Mouse (Mus musculus) T-helper 2 cell (primary cell): ENCODE data around the gene Dctn1.

Source experiments
- in situ Hi-C: fragments of 300-600 bp; cut with MboI, MseI; formaldehyde crosslinking; loops from one replicate; pipeline ENCODE4 v1.15.1; 2025; ENCODE audit warnings: high pct_unique_total_duplicates

Gene Dctn1

DNA sequence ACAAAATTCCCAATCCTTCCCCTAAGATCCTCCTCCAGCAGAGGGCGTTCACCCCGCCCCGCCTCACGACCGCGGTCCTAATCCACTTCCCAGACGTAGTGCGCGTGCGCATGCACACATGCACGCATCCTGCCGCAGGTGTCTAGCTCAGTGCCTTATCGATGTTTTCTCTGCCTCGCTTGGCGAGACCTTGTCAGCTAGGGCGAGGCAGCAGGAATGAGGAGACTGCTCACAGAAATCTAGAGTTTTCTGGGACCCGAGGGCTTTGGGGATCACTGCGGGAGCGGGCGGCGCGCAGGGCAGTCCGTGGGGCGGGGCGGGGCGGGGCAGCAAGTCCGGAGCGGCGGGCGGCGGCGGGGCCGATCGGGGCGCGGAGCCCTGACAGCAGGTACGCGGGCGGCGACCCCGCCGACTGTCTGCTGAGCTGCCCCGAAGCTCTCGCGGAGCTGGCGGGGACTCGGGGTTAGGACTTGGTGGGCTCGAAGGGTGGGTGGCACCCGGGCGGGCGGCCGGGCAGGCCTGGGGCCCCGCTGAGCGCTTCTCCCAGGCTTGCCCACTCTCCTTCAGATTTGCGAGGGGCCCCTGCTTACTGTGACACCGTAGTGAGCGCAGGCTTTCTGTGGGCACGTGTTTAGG is at the start of gene Dctn1:
Gene Dctn1, plus strand, starts transcription at position 314 of the 636 bp plus-strand sequence.
- in situ Hi-C loops: no loop called here

DNA sequence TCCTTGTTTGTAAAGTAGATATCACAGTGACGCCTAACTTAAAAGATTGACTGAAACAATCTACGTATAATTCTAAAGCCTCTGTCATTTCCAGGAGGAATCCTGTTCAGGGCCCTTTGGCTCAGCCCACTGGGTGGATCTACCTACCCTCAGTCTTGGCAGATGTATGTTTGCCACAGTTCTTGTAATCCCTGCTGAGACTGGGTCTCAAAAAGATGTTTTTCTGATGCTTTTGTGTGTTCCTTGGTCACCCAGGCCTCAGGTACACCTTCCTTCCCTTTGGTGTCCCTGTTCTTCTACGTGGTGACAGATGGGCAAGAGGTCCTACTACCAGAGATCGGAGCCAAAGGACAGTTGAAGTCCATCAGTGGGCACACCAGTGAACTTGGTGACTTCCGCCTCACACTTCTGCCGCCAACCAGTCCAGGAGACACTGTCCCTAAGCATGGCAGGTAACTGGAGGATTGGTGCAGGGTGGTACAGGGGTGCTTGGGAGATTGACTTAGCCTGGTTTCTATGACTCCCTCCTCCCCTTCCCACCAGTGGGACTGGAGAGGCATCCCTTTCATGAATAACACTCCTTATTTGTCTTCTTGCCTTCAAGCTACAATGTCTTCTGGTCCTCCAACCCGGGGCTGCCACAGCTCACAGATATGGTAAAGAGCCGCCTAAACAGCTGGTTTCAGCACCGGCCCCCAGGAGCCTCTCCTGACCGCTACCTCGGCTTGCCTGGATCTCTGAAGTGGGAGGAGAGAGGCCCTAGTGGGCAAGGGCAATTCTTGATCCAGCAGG is 49.2 kb upstream of the Dctn1 start:
- in situ Hi-C loops: loop anchor here (5.0 kb wide), 1 partner anchor 39 kb away; the partner anchor contains the start of gene Pcgf1

- in situ Hi-C loops: loop anchor here (5.0 kb wide), 1 partner anchor 40 kb away; the partner anchor contains the start of gene Pcgf1
Observed at GRCm38 (mm10) chr6:83117165-83117438, 48.6 kb upstream of the Dctn1 start.

- in situ Hi-C loops: loop anchor here (5.0 kb wide), 1 partner anchor 40 kb away; the partner anchor contains the start of gene Pcgf1
Observed at GRCm38 (mm10) chr6:83117616-83118015, 48.1 kb upstream of the Dctn1 start.

DNA sequence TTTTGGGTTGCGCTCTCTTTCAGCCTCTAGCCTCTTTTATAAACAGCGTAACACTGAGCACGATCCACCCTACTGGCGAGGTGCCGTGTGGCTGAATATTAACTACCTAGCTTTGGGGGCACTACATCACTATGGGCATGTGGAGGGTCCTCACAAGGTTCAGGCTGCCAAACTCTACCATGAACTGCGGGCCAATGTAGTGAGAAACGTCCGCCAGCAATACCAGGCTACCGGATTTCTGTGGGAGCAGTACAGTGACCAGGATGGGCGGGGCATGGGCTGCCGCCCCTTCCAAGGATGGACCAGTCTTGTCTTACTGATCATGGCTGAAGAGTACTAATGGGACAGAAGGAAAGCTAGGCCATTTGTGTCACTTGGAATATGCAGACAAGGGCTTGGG is 47.4 kb upstream of the Dctn1 start:
- in situ Hi-C loops: loop anchor here (5.0 kb wide), 1 partner anchor 41 kb away; the partner anchor contains the start of gene Pcgf1

- in situ Hi-C loops: loop anchor here (5.0 kb wide), 1 partner anchor 42 kb away; the partner anchor contains the start of gene Pcgf1
Observed at GRCm38 (mm10) chr6:83118825-83119733, 46.6 kb upstream of the Dctn1 start.

- in situ Hi-C loops: loop anchor here (5.0 kb wide), 1 partner anchor 42 kb away; the partner anchor contains the start of gene Pcgf1
Observed at GRCm38 (mm10) chr6:83119734-83120051, 46.0 kb upstream of the Dctn1 start.

DNA sequence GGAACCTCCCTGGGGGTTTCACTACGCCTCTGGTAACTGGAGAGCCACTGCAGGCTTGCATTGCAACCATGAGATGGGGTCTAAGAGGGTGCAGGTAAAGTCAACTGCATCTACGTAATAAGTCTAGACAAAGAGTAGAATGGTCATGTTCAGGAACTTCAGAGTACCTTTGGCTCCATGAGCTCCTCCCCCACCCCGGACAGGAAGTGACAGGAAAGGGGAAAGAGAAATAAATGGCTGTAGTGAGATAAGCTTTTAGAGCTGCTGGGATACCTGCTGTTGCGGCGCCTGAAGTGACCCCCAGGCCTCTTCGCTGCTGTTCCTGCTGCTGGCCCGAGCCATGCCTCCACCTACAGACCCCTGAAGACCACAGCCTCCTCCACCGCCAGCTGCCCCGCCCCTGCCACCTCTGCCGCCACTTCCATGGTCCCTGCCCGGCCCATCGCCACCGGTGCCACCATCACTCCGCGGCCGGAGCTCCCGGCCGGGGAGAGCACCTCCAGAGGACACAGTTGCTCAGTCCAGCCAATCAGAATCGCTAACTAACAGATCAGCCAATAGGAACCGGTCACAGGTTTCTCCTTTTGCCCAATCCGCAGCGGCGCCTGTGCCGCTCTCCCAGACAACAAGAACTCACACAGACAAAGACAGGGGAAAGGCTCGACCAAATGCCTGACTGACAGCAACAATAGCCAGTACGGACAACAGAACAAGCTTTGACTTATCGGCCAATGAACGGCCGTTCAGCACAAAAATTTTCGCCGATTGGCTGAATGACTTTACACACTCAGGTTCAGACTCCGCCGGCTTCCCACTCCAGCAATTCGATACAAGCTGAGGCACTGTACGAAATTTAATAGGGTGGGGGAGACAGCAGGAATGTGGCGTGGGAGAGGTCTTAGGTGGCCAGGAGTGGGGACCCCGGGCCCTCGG is 44.5 kb upstream of the Dctn1 start, which contains the start of gene Wbp1:
Gene Wbp1, minus strand, starts transcription at position 630 of the 933 bp plus-strand sequence.
- in situ Hi-C loops: no loop called here

GRCm38 (mm10) chr6:83121863-83122710 is 43.6 kb upstream of the Dctn1 start:
- in situ Hi-C loops: no loop called here

DNA sequence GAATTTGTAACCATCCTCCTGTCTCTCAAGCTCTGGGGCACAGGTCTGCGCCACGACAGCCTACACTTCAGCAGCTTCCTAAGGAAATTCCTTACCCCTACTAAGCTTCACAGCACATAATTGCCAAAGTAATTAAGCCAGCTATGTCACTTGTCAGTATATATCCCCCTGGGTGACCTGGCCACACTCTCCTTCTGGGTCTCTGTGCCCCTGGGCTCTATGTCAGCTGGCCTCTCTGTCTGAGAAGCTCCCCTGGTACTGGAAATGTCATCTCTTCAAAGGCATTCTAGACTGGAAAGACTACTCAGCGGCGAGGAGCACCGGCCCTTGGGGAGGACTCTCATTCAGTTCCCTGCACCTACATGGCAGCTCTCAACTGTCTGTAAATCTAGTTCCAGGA is 42.8 kb upstream of the Dctn1 start:
- in situ Hi-C loops: no loop called here

GRCm38 (mm10) chr6:83124851-83125312 is 40.8 kb upstream of the Dctn1 start:
- in situ Hi-C loops: no loop called here

DNA sequence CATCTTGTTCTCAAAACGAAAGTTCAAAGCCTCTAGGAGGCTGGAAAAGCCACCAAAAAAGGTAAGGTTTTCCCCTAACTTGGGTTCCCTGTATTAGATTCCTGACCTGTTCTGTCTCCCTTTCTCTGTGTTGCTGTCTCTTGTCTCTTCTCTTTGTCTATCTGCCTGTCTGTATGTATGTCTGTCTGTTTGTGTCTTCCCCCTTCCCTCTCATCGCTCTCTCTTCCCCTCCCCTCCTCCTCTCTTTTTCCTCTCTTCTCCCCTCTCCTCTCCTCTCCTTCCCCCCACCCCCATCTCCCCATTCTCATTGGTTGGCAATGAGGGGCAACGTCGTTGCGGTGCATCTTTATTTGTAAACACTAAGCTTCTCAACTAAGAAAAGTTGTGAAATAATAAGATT is 40.4 kb upstream of the Dctn1 start, which contains the start of gene Ino80b:
Gene Ino80b, minus strand, starts transcription at position 101 of the 400 bp plus-strand sequence.
- in situ Hi-C loops: no loop called here

DNA sequence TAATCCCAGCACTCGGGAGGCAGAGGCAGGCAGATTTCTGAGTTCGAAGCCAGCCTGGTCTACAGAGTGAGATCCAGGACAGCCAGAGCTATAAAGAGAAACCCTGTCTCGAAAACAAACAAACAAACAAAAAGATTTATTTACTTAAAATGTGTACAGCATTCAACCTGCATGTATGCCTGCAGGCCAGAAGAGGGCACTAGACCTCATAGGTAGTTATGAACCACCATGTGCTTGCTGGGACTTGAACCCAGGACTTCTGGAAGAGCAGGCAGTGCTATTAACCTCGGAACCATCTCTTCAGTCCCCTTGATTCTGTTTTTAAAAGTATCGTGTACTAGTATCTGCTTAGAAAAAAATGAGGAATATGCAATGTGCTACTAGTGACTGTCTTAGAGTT is 38.3 kb upstream of the Dctn1 start:
- in situ Hi-C loops: no loop called here

GRCm38 (mm10) chr6:83131469-83132034 is 34.2 kb upstream of the Dctn1 start:
- in situ Hi-C loops: no loop called here

DNA sequence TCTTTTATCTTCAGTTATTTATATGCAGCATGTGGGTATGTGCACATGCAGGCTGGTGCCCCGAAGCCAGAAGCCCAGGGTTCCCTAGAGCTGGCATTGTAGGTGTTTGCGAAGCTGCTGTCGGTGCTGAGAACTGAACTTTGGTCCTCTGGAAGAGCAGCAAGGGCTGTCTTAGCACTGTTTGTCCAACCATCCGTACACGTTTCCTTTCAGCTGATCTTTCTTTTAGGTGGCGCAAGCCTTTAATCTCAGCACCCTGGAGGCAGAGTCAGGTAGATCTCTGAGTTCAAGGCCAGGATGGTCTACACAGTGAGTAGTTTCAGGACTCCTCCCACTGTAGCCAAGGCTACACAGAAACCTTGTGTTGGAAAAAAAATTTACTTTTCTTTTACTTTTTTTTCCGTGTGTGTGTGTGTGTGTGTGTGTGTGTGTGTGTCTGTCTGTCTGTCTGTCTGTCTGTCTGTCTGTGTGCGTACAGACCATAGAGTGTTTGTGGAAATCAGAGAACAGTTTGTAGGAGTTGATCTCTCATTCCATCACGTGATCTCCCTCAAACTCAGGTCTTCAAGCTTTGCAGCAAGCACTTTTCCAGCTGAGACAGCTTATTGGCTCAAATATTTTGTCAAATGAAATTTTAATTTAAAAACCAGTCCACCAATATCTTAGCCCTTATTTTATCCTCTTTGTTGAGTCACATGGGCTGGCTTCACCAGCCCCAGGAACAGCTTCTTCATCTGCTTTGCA is 33.4 kb upstream of the Dctn1 start:
- in situ Hi-C loops: no loop called here

DNA sequence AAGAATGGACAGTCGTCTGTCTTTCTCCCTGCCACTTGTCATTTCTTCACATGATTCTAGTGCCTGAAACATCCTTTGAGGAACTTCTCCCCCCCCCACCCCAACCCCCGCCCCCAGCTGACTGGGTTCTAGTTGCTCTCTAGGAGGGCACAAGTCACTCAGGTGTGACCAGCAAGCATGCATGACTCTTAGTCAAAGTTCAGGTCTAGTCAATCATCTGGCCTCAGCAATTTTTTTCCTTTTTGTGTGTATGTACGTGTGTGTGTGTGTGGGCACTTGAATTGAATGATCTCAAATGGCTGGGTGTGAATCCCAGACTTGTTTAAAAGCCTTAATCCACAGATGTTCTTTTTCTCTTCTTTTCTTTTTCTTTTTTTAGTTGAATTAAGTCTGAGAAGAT is 31.5 kb upstream of the Dctn1 start:
- in situ Hi-C loops: no loop called here

DNA sequence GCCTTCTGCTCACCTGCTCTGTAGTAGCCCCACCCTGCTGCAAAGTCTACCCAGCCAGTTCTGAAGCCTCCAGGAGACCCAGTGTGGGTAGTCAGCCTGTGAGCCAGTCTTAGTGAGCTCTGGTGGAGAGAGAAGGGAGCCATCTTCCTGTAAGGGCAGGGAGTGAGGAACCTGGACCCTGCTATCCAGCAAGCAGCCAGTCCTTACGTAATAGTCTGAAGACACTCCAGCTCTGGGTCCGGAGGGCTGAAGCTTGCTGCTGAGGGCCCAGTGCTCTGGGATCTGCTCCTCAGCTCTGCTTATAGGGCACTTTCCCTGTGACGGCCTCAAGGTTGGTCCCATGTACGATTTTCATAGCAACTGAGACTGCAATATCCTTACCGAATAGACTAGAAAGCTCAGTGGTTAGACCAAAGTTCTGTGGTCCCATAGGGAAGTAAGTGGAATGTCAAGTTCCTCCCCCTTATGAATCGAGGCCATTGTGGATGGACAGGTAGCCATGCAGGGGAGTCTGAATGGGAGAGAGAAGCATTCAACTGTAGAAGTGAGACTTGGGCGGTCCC is 30.7 kb upstream of the Dctn1 start, which contains the start of gene Rtkn:
Gene Rtkn, plus strand, starts transcription at position 513 of the 563 bp plus-strand sequence.
- in situ Hi-C loops: no loop called here

DNA sequence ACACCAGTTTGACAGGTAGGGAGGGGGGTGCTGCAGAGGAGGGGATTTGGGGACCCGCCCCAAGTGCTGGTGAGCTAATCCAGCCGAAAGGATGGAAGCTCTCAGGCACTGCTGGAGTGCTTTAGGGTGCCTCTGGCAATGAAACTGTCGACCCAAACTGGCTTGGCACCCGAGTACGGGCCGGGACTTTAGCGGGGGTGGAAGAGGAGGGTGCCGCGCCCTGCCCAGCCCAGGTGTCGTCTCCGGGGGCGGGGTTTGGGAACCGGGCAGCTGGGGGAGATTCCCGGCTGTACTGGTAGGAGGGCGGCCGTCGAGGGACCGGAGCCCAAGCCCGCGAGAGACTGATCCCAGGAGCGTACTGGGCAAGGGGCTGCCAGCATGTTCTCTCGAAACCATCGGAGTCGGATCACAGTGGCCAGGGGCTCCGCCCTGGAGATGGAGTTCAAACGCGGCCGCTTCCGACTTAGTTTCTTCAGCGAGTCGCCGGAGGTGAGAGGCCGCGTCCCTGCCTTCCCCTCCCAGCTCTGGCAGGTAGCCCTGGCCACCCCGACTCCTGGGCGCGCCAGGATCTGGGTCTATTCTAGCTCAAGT is 30.1 kb upstream of the Dctn1 start:
- in situ Hi-C loops: no loop called here
